Mouse (Mus musculus) megakaryocyte, embryonic 14.5 days (primary cell): ENCODE results near the gene Lrr1.

Source experiments
- FLI1 ChIP-seq: IDR thresholded peaks from 2 replicates; pipeline ENCODE4 v1.6.1; 2012; ENCODE audit warnings: low read length, inconsistent platforms, mixed read lengths
- GATA1 ChIP-seq: IDR thresholded peaks from 3 replicates; pipeline ENCODE4 v1.6.1; 2012; ENCODE audit warnings: mixed read lengths, low read length, inconsistent platforms, borderline replicate concordance

GRCm38 (mm10) chr12:69164904-69165303 is 3.7 kb upstream of the Lrr1 start:
- TF ChIP-seq FLI1 (no peak), GATA1 (no peak)
